Mouse (Mus musculus): ENCODE data around the gene Stk25. TPM values are rescaled to one million over a fixed set of nuclear protein-coding genes. Genes with fewer than 3 reads are reported as not detected.

Stk25 gene
- polyA plus RNA-seq, 1 experiment from 2014 or later = 186 TPM

DNA sequence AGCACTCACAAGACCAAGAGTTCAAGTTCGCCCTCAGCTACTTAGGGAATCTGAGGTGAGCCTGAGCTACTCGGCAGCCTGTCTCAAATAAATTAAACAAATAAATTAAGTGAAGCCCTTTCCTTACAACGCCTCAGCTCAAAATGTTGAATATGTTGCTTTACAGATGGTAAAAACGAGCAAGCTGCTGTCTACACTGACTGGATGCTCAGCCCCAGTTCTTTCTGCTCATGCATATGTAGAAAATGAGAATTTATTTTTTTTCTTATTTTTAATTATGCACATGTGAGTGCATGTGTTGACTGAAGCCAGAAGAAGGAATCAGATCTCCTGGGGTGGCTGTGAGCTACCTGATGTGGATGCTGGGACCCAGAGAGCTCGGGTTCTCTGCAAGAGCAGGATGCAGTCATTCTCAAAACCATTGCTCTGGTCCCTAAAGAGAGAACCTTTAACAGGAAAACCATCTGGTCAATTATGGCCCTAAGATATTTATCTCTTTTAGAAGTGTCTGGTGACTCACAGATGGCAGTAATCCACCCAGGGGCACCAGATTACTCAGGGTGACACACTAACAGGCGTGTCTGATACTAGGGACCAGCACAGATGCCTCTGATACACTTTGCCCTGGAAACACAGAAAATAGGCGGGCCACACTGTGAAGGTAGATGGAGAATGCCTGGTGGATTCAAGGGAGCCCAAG, 2.0 kb downstream of the Stk25 start:
- no peaks in the 10 kb centered on the region for H3K27me3 ChIP-seq (ENCODE audit: control insufficient read depth, insufficient read depth, low read length)
- H3K4me2 ChIP-seq (ENCODE audit: low read depth, low read length, severe bottlenecking) = no peak overlapping the region
- no peak overlapping the region for H3K9ac ChIP-seq (ENCODE audit: low read length)
- no peak overlapping the region for H3K27ac ChIP-seq (ENCODE audit: low read depth, low read length)
- DNase-seq (ENCODE audit: low spot score) (no peak), ATAC-seq (replicated peaks; ENCODE audit: low FRiP score) (no peak)
- H3K9me3 ChIP-seq (ENCODE audit: control insufficient read depth, low read length) = no peaks in the 10 kb centered on the region
- H3K36me3 ChIP-seq (ENCODE audit: control insufficient read depth, insufficient read depth, low read length) = no peaks in the 10 kb centered on the region
- WGBS = 79% methylated on average over 7 of the region's 7 CpGs
- H3K4me3 ChIP-seq (ENCODE audit: low read depth, low read length) = no peak overlapping the region
- H3K4me1 ChIP-seq (replicated peaks; ENCODE audit: control insufficient read depth, insufficient read depth, low read length) = no peaks in the 10 kb centered on the region

DNA sequence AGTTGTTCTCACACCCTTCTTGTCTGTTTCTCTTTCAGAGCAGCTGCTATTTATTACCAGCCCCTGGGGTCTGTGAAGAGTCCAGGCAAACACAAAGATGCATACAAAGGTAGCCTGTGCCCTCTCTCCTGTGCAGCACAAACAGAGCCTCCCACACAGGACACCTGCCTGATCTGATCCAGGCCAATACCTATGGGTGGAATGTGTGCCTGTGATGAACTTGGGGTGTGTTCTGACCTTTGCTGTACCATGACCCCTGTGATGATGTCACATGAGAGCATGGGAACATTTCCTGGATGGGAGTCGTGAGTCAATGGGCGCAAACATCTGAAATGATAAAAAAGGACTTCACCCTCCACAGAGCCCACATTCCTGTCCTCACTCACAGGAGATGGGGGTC, 3.7 kb downstream of the Stk25 start:
- no peak for ATAC-seq (replicated peaks; ENCODE audit: low FRiP score)
- WGBS = 79% methylated on average over 2 of the region's 2 CpGs

DNA sequence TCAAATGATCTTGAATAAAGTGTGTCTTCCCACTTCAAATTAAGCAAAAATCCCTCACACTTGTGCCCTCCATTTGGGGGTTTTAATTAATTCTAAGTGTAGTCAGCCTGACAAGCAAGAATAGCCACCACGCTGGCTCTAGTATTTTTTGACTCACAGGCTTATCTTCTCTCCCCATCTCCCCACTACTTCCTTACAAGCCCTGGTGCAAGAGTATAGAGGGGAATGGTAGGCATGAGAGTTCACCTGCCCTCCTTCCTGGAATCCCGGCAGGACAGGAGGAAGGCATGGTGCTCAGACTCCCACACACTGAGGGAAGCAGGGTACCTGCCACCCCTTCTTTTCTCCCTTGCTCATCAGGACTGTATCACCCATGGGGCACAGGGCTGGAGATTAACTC, 4.2 kb downstream of the Stk25 start:
- WGBS = 56% methylated on average over 2 of the region's 2 CpGs
- H3K4me2 ChIP-seq (ENCODE audit: low read depth, low read length, severe bottlenecking) = no peak overlapping the region
- no peaks in the 10 kb centered on the region for H3K9me3 ChIP-seq (ENCODE audit: control insufficient read depth, low read length)

More for the DNA sequence above, 3.7 kb downstream of the Stk25 start:
- H3K27ac ChIP-seq (ENCODE audit: low read depth, low read length) = no peak overlapping the region
- no peaks in the 10 kb centered on the region for H3K9me3 ChIP-seq (ENCODE audit: control insufficient read depth, low read length)
- H3K9ac ChIP-seq (ENCODE audit: low read length) = no peak overlapping the region
- H3K27me3 ChIP-seq (ENCODE audit: control insufficient read depth, insufficient read depth, low read length) = no peaks in the 10 kb centered on the region
- no peaks in the 10 kb centered on the region for H3K36me3 ChIP-seq (ENCODE audit: control insufficient read depth, insufficient read depth, low read length)
- no peak overlapping the region for H3K4me2 ChIP-seq (ENCODE audit: low read depth, low read length, severe bottlenecking)
- no peak for DNase-seq (ENCODE audit: low spot score)
- H3K4me3 ChIP-seq (ENCODE audit: low read depth, low read length) = no peak overlapping the region
- H3K4me1 ChIP-seq (replicated peaks; ENCODE audit: control insufficient read depth, insufficient read depth, low read length) = no peaks in the 10 kb centered on the region

DNA sequence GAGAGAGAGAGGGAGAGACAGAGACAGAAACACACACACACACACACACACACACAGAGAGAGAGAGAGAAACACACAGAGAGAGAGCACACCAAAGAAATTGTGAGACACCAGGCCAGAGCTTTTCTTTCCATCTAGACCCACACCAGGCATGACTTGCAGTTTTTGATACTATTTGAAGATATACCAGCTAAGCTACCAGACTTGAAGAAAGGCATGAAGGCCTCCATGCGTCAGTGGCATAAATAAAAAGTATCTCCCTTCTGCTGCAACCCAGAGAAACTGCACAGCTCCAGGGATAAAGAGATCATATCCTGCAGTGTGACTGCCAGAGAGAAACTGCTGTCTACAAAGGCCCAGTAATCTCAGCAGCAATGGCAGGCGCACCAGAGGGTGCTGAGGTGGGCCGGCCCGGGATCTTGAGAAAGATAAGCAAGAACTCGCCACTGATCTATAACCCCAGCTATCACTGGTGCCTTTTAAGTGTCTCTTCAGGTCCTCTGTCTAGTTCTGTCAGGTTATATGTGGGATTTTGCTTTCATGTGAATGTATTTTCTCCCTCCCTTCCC, 8.8 kb downstream of the Stk25 start:
- Histone ChIP-seq H3K4me2 (ENCODE audit: low read depth, low read length, severe bottlenecking) (no peak overlapping the region), H3K4me1 (replicated peaks; ENCODE audit: control insufficient read depth, insufficient read depth, low read length) (no peaks in the 10 kb centered on the region), H3K4me3 (ENCODE audit: low read depth, low read length) (no peak overlapping the region), H3K9ac (ENCODE audit: low read length) (no peak overlapping the region), H3K27me3 (ENCODE audit: control insufficient read depth, insufficient read depth, low read length) (no peaks in the 10 kb centered on the region), H3K9me3 (ENCODE audit: control insufficient read depth, low read length) (no peaks in the 10 kb centered on the region), H3K36me3 (ENCODE audit: control insufficient read depth, insufficient read depth, low read length) (no peaks in the 10 kb centered on the region), H3K27ac (ENCODE audit: low read depth, low read length) (no peak overlapping the region)
- no peak for ATAC-seq (replicated peaks; ENCODE audit: low FRiP score)
- no peak for DNase-seq (ENCODE audit: low spot score)
- WGBS = 74% methylated on average over 5 of the region's 5 CpGs

More for the DNA sequence above, 4.2 kb downstream of the Stk25 start:
- Histone ChIP-seq H3K4me3 (ENCODE audit: low read depth, low read length) (no peak overlapping the region), H3K9ac (ENCODE audit: low read length) (no peak overlapping the region), H3K4me1 (replicated peaks; ENCODE audit: control insufficient read depth, insufficient read depth, low read length) (no peaks in the 10 kb centered on the region), H3K27ac (ENCODE audit: low read depth, low read length) (no peak overlapping the region), H3K36me3 (ENCODE audit: control insufficient read depth, insufficient read depth, low read length) (no peaks in the 10 kb centered on the region), H3K27me3 (ENCODE audit: control insufficient read depth, insufficient read depth, low read length) (no peaks in the 10 kb centered on the region)
- ATAC-seq (replicated peaks; ENCODE audit: low FRiP score) (no peak), DNase-seq (ENCODE audit: low spot score) (no peak)

DNA sequence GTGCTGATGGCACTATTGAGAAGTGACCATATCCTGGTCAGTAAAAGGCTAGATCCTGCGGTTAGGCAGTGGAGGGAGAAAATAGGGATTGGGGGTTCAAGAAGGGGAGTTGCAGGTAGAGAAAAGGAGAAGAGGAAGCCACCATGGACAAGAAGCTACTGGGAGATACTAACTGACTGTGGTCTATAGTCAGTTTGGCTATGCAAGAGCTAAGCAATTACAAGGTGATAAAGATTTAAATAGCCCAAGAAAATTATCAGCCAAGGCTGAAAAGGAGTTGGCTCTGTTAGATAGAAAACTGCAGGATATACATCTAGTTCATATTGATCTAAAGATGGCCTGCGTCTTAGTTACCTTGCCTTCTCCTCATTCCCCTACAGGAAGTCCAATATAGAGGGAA, 15.8 kb downstream of the Stk25 start:
- Histone ChIP-seq H3K9ac (ENCODE audit: low read length) (no peak overlapping the region), H3K36me3 (ENCODE audit: control insufficient read depth, insufficient read depth, low read length) (no peaks in the 10 kb centered on the region), H3K4me3 (ENCODE audit: low read depth, low read length) (no peak overlapping the region), H3K9me3 (ENCODE audit: control insufficient read depth, low read length) (no peaks in the 10 kb centered on the region), H3K4me1 (replicated peaks; ENCODE audit: control insufficient read depth, insufficient read depth, low read length) (no peaks in the 10 kb centered on the region), H3K27me3 (ENCODE audit: control insufficient read depth, insufficient read depth, low read length) (no peaks in the 10 kb centered on the region), H3K27ac (ENCODE audit: low read depth, low read length) (no peak overlapping the region), H3K4me2 (ENCODE audit: low read depth, low read length, severe bottlenecking) (no peak overlapping the region)
- WGBS = 89% methylated on average over 2 of the region's 2 CpGs
- no peak for DNase-seq (ENCODE audit: low spot score)
- ATAC-seq (replicated peaks; ENCODE audit: low FRiP score) = no peak

DNA sequence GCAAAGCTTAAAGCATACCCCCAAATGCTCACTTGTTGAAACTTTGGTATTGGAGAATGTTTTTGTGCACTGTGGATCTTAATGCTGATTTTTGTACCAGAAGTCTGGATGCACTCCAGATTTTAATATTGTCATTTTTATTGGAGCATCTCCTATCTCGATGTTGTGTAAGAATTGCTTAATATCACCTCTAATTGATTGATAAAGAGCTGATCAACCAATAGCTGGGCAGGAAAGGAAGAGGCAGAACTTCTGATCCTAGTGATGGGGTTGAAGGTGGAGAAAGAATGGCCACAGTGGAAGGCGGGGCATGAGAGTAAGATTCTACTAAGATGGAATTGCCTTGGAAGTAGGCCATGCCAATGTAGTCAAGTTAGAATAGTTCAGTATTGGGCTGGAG, 16.5 kb downstream of the Stk25 start:
- no peak overlapping the region for H3K27ac ChIP-seq (ENCODE audit: low read depth, low read length)
- no peaks in the 10 kb centered on the region for H3K36me3 ChIP-seq (ENCODE audit: control insufficient read depth, insufficient read depth, low read length)
- no peaks in the 10 kb centered on the region for H3K9me3 ChIP-seq (ENCODE audit: control insufficient read depth, low read length)
- H3K4me2 ChIP-seq (ENCODE audit: low read depth, low read length, severe bottlenecking) = no peak overlapping the region
- no peak overlapping the region for H3K4me3 ChIP-seq (ENCODE audit: low read depth, low read length)
- ATAC-seq (replicated peaks; ENCODE audit: low FRiP score) (no peak), DNase-seq (ENCODE audit: low spot score) (no peak)
- no peak overlapping the region for H3K9ac ChIP-seq (ENCODE audit: low read length)
- 91% methylated on average over 2 of the region's 2 CpGs for WGBS
- H3K4me1 ChIP-seq (replicated peaks; ENCODE audit: control insufficient read depth, insufficient read depth, low read length) = no peaks in the 10 kb centered on the region
- no peaks in the 10 kb centered on the region for H3K27me3 ChIP-seq (ENCODE audit: control insufficient read depth, insufficient read depth, low read length)

DNA sequence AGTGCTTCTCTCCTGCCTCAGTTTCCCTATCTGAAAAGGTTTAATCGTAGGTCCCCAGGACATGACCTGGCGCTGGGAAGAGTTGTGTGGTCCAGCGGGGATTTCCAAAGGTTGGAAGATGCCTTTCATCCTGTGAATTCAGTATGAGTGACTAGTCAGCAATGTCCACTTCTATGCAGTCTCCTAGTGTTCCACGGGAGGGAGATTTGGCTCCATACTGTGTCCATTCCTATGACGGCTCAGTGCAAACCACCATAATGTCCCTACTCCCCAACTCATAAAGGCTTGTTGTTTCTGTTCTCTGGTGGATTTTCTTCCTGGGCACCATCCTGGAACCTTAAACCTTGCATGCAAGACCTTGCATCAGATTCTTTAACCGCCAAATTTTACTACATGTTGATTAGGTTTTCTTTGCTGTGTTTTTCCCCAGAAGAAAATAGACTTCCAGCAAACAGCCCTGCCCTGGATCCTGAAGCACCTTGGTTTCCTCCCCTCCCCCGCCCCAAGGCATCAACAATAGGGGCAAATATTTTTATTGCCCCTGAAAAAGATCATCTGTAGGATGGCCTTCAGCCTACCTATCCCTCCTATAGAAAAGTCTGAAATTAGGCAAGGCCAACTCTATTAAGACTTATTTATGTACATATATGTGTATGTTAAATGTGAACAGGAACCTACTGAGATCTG, 22.1 kb downstream of the Stk25 start:
- WGBS = 32% methylated on average over 7 of the region's 7 CpGs
- DNase-seq (ENCODE audit: low spot score) = no peak
- Histone ChIP-seq H3K4me1 (replicated peaks; ENCODE audit: control insufficient read depth, insufficient read depth, low read length) (peaks cover 9% of the 10 kb centered on the region; the same call in 1 of the 2 replicates), H3K27me3 (ENCODE audit: control insufficient read depth, insufficient read depth, low read length) (no peaks in the 10 kb centered on the region), H3K4me2 (ENCODE audit: low read depth, low read length, severe bottlenecking) (peak overlapping the region; percentile 71), H3K36me3 (ENCODE audit: control insufficient read depth, insufficient read depth, low read length) (no peaks in the 10 kb centered on the region), H3K4me3 (ENCODE audit: low read depth, low read length) (peak overlapping the region; percentile 94), H3K9ac (ENCODE audit: low read length) (peak overlapping the region; percentile 69), H3K9me3 (ENCODE audit: control insufficient read depth, low read length) (no peaks in the 10 kb centered on the region), H3K27ac (ENCODE audit: low read depth, low read length) (peak overlapping the region; percentile 46; the same call in 1 of the 2 replicates)
- peak; percentile 28 for ATAC-seq (replicated peaks; ENCODE audit: low FRiP score)

DNA sequence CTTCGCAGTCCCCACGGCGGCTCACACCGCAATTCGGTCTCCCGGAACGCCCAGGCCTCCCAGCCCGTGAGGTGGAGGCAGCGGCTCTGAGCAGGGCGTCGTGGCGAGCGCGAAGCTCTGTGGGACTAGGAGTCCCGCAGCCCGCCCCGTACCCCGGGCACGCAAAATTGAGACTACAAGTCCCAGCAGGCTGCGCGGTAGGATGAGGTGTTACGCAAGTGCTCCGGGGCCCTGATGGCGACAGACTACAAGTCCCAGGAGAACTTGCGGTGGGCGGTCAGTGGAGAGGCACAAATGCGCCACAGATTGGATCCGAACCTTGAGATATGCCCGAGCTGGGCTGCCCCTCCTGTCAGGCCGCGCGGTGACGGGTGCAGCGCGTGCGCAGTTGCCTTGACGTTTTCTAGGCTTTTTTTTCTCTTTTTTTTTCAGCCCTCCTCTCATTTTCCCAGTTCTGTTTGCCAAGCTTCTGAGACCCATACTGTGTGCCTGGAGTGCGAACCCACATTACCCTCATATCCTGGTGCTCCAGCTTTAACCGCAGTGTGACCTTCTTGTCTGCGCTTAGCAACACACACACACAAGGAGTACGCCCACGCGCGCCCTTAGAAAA, 22.8 kb downstream of the Stk25 start:
- peak overlapping the region; percentile 68; the same call in 1 of the 2 replicates for H3K27ac ChIP-seq (ENCODE audit: low read depth, low read length)
- H3K4me1 ChIP-seq (replicated peaks; ENCODE audit: control insufficient read depth, insufficient read depth, low read length) = peaks cover 9% of the 10 kb centered on the region; the same call in 1 of the 2 replicates
- DNase-seq (ENCODE audit: low spot score) = peak; percentile 99
- no peaks in the 10 kb centered on the region for H3K9me3 ChIP-seq (ENCODE audit: control insufficient read depth, low read length)
- WGBS = 1% methylated on average over 44 of the region's 44 CpGs
- H3K4me3 ChIP-seq (ENCODE audit: low read depth, low read length) = peak overlapping the region; percentile 94
- H3K27me3 ChIP-seq (ENCODE audit: control insufficient read depth, insufficient read depth, low read length) = no peaks in the 10 kb centered on the region
- H3K4me2 ChIP-seq (ENCODE audit: low read depth, low read length, severe bottlenecking) = peak overlapping the region; percentile 95
- no peaks in the 10 kb centered on the region for H3K36me3 ChIP-seq (ENCODE audit: control insufficient read depth, insufficient read depth, low read length)
- ATAC-seq (replicated peaks; ENCODE audit: low FRiP score) = peak; percentile 99
- H3K9ac ChIP-seq (ENCODE audit: low read length) = peak overlapping the region; percentile 87

Data from forebrain, embryonic 11.5 days (tissue).